Mouse (Mus musculus): Measurements from ENCODE around the gene Wwox. TPM values are rescaled to one million over a fixed set of nuclear protein-coding genes. Genes with fewer than 3 reads are reported as not detected.

The Wwox gene
- total RNA-seq, 2 experiments from 2014 or later: 5.3 to 8.7 TPM

DNA sequence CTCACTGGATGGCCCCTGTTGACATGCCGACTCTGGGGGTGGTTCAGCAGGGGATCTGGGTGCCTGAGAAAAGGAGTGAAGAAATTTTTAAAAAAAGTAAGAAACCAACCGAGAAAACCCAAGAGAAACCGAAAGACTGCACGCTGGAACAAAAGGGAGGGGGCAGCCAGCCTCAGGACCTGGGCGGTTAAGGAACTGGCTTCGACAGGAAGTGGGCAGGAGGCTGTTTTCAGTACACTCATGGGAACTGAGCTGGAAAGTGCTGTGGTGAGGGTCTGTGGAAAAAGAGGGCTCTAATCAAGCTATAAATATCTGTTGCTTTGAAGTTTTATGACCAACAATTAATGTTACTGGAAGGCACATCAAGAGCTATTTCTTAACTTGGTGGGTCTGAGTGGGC lies 794.6 kb downstream of the Wwox start:
- DNase-seq: no peak

DNA sequence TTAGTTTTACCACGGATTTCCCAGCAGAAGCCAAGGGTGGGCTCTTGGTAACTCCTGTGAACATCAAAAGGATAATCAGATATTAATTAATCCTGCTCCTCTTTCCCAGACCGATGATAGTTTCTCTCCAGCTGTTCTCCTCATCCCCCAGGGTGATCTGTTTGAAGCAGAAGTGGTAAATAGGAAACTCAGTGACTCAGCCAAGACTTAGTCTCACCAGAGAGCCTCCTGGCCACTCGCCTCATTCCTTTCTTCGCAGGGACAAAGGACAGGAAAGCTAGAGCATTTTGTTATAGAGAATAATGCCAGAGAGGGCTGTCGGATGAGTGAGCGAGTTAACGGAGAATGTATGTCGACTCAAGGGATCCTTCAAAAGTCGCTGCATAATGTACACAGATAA lies 798.1 kb downstream of the Wwox start:
- peak; percentile 13 for DNase-seq

- DNase-seq: no peak
Measured at GRCm38 (mm10) chr8:115243465-115244027, 804.1 kb downstream of the Wwox start.

GRCm38 (mm10) chr8:115249688-115250366 lies 810.4 kb downstream of the Wwox start:
- no peak for DNase-seq

GRCm38 (mm10) chr8:115255550-115255949 lies 816.1 kb downstream of the Wwox start:
- DNase-seq: no peak

- DNase-seq: no peak
Measured at GRCm38 (mm10) chr8:115257417-115257816, 818.0 kb downstream of the Wwox start.

DNA sequence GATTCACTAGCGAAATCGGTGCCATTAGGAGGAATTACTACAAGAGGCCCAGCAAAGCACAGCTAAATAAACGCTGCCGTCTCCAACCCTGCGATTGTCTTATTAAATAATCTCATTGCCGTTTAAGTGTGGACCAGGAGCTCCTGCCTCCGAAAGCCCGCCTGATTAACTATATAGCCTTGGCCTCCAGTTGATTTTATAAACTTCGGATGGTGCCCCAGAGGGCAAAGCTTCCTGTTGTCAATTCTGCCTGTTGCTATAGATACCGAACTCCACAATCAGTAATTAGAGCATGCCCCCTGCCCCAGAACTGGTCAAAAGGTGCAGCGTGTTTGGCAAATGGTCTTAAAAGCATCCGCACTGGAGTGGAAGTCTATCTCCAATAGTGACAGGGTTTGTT lies 820.4 kb downstream of the Wwox start:
- DNase-seq: no peak

DNA sequence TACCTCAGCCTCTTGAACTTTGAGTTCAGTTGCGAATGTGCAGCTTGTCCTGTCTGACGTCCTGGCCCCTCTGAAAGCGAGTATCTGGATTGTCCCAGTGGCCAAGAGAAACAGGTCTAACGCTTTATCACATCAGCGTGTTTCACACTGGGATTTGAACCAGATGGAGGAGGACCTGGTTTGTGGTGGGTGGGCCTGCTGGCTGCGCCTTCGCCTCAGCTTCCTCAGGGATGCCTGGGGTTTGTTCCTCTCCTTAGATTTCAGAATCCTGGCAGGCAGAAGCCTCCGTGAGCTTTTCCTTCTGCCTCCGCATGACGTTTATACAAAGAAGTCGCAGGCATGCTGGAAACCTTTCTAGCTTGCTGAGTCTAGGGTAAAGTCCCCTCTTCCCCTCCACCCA lies 827.7 kb downstream of the Wwox start:
- DNase-seq: no peak

DNA sequence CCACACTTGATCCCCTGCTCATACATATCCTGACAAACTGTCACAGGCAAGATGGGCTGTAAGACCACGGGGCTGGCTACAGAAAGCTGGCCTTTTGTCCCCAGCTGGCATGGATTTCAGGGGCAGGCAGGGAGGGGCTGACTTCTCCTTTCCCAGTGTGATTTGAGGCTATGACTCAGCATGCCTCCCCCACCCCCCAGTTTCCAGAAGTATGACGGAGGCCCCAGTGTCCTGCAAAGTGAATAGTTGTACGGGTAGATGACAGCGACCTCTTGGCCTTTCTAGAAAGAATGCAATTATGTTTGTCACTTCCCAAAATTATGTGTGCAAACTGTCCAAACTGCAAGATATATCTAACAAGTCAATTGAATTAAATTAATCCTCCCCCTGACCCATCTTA lies 830.1 kb downstream of the Wwox start:
- DNase-seq: no peak

GRCm38 (mm10) chr8:115273976-115274375 lies 834.5 kb downstream of the Wwox start:
- DNase-seq: no peak

DNA sequence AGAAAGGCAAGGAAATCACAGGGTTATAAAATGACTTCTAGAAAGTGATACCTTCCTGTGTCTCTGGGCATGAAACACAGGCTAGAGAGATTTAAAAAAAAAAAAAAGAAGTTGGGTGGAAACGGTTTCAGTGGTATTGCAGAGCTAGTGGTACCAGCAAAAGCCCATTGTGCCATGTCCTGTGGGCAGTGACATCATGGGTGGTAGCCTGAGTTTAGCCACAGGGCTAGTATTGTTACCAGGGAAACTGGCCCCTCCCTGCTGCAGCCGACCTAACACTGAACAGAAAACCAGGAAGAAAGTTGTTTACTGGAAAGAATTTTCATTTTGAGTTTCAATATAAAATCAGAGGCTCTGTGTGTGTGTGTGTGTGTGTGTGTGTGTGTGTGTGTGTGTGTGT lies 836.8 kb downstream of the Wwox start:
- DNase-seq: no peak

DNA sequence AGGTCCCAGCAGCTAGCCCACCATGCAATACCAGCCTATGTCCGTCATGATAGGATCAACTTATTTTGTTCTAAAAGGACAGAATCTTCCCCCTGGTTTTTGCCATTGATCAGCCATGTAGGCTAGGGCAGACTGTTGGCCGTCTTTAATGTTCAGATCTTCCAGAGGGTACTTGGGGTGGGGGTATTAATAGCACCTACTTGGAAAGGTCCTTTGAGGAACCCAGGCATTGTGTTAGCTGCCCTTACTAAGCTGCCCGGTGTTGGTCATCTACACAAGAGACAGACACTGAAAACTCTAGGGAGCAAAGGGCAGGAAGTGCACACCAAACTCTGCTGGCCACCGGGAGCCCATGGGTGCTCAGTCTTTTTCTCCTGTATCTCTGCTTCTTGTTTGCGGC lies 838.8 kb downstream of the Wwox start:
- no peak for DNase-seq

- DNase-seq: no peak
Measured at GRCm38 (mm10) chr8:115290224-115290623, 850.8 kb downstream of the Wwox start.

- DNase-seq: no peak
Measured at GRCm38 (mm10) chr8:115296760-115297159, 857.3 kb downstream of the Wwox start.

DNA sequence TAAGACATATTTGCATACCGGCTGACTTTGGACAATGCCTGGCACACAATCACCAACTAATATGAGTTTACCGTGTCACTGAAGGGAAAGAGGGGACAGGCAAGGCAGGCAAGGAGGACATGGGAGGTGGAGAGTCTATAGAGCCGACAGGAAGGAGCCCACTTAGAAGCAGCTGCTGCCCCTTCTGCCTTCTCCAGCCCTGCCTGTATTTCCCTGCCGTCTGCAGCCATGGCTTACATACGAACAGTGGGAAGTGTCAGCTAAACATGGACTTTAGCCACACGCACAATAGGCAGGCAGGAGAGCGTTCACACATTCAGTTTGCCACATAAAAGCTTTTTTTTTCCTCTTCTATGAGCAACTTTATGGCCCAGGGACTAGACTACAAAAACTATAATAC lies 863.0 kb downstream of the Wwox start:
- DNase-seq: no peak

GRCm38 (mm10) chr8:115307412-115307811 lies 868.0 kb downstream of the Wwox start:
- no peak for DNase-seq

DNA sequence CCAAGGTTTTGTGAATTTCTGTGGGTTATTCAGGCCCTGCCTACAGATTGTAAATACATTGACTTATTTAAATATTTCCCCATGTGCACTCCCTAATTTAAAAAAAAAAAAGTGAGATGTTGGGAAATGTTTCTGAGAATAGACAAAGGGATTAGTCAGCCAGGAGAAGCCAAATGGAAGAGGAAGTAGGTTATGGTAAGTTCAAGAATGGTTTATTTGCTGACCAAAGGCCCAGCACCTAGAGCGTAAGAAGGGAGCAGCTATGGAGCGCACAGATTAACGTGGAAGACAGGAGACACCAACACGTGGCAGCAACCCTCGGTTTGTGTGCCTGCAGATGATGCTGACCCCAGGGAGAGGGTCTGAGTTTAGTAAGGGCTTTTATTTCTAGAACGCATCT lies 871.5 kb downstream of the Wwox start:
- DNase-seq: no peak

DNA sequence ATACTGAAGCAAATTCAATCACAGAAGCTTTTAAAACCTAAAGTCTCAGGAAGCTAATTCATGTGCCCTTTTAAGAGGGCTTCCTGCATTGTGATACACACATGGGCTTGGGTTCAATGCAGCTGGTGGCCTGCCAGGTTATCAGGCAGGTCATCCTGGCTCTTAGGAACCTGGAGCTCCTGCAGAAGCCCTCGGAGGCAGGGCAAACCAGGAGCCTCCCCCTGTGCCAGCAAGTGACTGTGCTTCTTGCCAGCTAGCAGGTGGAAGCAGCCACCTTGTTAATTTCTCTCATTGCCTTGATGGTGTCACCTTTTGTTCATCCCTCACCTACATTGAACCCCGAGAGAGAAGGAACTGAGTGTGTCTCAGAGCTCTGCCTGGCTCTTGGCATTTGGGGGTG lies 872.9 kb downstream of the Wwox start:
- DNase-seq: no peak

GRCm38 (mm10) chr8:115322501-115322900 lies 883.0 kb downstream of the Wwox start:
- no peak for DNase-seq

DNA sequence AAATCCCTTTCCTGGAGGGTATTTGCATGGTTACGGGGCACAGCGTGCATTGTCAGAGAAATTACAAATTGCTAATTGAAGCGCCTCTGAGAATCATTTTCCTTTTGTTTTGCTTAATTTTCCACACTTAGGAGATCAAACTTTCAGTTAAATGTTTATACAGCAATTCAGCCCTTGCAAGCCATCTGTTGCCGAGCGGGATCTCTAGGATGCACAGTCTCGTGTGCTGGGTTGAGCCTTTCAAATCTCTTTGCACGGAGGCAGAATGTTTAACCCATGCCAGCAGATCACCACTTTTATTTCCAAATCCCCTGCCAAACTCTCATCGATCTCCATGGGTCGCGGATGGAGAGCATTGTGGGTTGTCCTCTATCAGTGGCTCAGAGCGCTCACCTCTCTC lies 891.2 kb downstream of the Wwox start:
- DNase-seq: no peak

- no peak for DNase-seq
Measured at GRCm38 (mm10) chr8:115333972-115334371, 894.5 kb downstream of the Wwox start.

DNA sequence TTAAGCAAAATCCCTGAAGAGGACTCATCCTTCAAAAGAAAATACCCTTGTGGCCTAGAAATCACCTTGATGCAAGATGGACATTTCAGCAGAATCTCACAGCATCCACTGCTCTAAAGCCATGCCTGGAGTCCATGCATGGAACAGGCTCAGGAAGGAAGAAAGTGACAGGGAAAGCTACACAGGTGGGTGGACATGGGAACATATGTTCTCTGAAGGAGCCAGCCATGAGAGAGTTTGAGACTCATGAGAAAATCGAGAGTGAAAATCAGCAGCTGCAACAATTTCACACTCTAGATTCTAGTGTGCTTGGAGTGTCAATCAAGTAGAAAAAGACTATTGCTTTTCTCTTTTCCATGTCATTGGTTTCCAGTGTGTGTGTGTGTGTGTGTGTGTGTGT lies 896.9 kb downstream of the Wwox start:
- DNase-seq: no peak

DNA sequence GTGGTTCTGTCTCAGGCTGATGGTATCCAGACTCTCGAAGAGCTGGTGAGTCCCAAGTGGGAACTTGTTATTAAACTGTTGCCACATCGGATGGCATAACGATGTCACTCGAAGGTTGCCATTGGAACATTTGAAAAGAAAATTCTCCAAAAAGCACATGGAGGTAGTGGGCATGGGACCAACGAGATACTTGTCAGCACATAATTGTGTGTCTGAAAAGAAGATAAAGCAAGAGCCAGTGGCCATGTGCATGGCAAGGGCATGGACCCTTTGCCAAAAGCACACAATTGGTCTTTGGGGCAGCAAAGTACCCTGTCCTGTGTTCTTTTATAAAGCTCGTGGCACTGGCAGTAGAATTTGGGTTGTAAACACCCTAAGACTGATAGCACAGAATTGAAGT lies 909.2 kb downstream of the Wwox start:
- DNase-seq: no peak

- no peak for DNase-seq
Measured at GRCm38 (mm10) chr8:115350707-115351106, 911.3 kb downstream of the Wwox start.

Data from gastrocnemius, postnatal 25 days (tissue).